Mouse (Mus musculus): ENCODE measurements around the gene Chst10.

Chst10 gene

DNA sequence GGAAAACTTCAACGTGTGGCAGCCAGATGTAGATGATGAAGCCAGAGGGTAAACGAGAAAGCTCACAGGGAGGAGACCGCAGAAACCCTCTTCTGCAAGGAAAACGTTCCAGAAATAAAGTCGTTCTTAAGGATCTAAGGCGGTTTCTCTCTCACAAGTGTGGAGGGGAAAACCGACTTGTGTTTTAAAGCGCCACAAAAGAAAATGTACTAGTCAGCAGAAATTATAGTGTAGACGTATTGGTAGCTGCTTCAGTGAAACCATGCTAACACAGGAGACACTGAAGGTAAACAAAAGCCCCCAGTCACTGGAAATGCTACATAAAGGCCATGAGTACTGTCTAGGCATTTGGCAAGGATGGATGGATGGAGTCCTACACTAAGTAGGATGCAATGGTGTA is 80.7 kb downstream of the Chst10 start:
- DNase-seq (ENCODE audit: extremely low spot score, low read depth, low spot score) = no peak

DNA sequence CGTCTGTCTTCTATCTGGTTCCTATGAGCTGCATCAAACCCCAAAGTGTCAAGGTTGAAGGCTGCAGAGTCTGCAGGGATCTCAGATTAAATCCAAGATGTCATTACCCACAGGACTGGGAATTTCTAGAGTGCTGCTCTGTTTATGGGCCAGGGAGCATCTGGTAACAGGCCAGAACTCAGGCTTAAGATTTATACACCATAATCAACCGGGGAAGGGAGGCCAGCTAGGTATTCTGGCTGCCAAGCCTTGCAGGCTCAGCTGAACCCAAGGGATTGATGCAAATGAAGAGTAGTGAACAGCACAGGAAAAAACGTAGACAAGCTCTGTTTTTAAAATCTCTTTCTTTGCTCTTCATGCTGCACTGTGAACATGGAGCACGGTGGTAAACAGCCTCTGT is 81.7 kb downstream of the Chst10 start:
- no peak for DNase-seq (ENCODE audit: extremely low spot score, low read depth, low spot score)
